Mouse (Mus musculus) testis, postnatal 14 days (tissue): ENCODE data around the gene Tmem8b.
A peak's percentile ranks its signal among the peaks of the same experiment; 100 is the strongest.

Experiments used
- DNase-seq: peaks from one replicate; pipeline ENCODE4 v3.0.0; 2021; ENCODE audit warnings: low spot score

The Tmem8b gene

DNA sequence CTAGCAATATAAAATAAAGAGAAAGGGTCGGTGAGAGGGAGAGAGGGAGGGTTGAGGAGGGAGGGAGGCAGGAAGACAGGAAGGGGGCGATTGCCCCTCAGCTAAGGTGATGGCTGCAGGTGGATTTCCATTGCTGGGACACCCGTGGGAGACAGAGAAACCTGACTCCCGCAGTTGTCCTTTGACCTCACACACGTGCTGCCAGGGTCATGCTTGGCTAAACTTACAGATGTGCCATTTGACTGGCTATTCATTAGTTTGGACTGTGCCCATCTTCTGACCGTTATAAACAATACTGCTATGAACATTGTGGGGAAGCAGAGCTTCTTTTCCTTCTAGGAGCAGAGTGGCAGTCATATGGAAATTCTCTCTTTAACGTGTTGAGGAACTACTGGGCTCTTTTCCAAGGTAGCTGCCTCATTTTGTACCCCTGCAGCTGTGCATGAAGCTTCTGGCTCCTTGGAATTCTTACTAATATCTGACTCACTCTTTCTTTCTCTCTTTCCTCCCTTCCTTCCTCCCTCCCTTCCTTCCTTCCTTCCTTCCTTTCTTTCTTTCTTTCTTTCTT, 45.0 kb downstream of the Tmem8b start:
- DNase-seq, result no peak

DNA sequence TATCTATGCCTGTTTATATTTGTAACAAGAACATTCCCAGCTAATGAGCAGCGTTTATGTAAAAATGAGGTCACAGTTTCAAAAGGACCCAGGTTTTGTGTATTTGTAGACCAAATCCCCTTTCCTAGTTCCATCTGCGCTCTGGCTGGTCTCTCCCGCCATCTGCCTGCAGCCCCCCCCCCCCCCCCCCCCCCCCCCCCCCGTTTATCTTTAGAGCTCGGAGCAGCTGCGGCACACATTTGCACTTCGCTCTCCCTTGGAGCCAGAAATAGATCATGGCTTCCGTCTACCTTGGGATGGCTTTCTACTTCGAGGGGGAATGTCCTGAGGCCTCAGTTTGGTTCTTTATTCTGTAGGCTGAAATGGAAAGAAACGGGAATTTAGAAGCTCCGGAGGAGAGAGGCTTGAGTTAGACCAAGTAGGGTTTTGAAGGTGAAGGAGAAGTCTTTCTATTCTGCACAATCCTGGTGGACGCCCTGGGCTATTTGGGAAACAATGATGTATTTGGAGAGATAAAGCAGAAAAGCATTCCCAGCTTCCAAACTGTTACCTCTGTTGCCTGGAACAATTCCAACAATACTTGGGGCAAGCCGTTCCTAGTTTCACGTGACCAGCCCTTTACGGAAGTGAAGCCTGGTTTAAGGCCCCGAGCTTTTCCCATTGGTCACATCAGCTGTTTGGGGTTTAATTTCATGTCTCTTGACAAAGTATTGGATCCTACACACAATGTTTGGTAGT, 51.9 kb downstream of the Tmem8b start:
- DNase-seq, result no peak

DNA sequence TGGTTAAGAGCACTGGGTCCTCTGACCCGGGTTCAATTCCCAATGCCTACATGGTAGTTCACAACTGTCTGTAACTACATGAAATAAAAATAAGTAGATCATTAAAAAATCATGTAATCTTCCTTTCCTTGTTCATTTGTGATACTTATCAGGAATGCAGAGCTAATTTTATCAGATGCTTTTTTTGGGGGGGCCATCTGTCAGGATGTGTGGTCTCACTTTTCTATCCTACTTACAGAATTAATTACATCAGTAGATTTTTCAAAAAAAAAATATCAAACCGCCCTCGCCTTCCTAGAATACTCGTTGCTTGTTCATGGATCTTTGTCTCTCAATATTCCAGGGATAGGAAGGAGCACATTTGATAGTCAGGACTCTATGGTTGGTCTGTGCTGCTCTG, 53.4 kb downstream of the Tmem8b start:
- no peak for DNase-seq

DNA sequence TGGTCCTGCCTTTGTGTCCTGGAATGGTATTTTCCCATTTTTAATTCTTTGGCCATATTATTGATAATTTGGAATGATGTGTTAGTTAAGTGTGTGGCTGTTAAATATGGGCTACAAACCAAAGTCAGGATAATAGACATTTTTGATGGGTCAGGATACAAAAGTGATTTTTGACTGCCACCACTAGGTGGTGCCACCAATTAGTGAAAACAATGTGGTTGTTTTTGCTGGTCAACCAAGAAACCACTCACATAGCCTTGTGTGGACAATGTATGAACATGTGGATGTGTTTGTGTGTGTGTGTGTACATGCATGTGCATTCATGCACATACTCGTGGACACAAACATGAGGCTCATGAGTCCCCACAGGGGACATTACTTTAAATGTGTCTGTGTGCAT, 56.0 kb downstream of the Tmem8b start:
- DNase-seq, result no peak

DNA sequence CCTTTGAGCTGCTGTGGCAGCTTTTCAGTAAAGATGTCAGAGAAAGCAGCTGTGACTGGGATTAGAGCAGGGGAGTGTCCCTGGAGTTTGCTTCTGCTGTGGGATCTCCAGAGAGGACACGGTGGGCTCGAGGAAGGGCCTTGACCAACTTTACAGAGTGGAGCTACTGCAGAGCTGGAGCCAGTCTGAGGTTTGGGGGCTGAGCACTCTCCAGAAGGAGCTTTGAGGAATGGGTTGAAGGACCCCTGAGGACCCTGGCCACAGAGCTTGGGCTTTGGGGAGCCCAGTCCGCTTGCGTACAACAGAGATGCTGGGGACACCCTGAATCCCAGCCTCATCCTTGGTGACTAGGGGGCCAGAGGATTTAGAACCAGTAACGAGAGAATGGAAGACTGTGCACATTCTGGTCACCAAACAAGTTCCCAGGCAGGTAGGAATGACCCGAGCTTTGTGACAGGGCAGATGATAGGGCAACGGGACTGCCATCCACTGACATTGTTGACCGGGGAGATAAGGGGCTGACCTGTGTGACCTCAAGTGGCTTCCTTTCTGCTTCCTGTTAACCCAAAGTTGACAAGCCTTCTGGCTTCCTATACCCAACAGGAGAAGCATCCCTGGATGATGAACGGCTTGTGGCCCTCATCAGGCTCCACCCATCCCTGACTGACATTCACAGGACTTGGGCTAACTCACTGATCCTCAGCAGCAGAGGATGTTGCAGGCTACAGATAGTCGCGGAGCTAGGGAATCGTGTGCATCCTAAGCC, 57.6 kb downstream of the Tmem8b start:
- no peak for DNase-seq

DNA sequence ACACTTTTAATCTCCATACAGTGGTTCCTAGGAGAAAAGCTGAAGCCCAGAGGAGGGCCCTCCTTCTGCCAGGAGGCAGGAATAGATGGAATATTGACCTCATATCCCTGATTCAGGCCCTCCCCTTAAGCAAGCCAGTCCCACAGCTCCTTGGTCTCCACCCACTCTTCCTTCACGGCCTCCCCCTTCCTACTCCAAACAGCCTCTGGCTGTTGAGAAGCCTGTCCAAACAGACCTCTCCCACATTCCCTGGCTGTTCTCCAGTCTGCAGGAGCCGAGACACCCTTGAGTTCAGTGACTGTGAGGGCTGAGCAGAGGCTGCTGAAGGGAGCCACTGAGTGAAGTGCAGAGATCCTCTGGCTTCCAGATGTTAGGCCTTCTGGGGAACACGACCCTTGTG, 58.2 kb downstream of the Tmem8b start, which contains the start of gene Hrct1:
TSS of gene Hrct1 (plus strand) at position 194 of the 400 bp plus-strand sequence.
- DNase-seq, result peak; percentile 79

DNA sequence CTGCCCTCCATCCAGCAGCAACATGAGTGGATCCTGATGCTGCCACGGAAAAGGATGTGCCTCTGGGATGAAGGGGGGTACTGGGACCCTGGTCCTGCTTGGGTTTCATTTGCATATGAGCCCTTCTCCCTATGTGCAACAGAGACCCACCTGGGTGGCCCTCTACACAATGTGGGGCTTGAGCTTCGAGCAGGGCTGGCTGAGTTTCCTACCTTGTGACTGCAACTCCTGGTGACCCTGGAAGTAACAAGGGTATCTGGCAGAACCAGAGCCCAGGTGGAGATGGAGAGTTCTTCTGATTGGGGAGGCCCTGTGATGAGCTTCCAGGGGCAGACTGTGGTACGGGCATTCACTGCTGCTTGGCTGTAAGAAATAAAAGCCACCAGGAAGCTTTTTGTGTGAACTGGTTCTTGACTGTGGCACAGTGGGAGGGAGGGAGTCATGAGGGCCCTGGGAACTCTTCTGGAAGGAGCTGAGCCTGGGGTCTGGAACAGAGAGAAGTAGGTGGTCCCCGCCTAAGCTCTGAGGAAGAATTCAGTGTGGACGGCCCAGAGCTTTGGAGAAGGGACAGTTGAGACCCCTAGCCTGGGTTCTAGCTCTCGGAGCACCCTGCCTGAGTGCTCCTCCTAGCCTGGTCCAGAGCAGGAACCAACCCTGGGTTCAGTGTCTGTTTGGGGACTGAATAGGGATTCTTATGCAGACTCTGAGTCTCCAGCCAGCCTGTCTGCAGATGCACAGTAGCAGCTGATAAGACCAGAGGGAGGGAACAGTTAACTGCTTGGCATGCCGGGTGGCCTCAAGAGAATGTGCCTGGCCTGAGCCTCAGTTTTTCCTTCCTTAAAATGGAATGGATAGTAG, 59.2 kb downstream of the Tmem8b start:
- DNase-seq, result no peak

DNA sequence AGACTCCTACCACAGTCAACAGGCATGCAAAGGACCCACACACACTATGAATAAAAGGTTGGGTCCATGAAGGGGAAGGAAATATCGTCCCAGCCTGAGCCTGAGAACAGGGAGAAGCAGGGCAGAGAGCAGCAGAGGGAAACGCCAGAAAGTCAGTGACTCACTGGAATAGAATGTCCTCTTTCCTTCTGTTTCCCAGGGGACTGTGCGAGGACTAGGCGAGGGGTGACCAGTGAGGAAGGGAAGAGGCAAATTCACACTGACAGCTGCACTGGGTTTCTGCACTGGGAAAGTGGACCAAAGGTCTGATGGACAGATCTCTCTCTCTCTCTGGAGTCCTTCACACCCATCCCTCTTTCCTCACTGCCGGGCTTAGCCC, 59.8 kb downstream of the Tmem8b start:
- no peak for DNase-seq

DNA sequence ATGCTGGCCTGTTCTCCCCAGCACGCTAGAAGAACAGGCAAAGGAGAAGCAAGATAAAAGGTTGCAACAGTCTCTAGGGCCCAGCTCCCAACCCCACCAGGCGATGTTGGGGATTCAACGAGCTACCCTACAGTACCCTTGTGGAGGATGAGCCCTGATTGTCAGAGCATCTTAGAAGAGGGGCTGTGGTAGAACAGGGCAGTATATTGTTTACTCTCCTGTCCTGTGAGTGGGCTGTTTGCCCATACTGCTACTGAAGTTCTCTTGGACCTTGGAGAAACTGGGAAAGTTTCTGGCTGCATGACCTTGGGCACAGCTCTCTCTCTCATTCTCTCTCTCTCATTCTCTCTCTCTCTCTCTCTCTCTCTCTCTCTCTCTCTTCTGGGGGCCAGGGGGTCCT, 60.4 kb downstream of the Tmem8b start:
- no peak for DNase-seq

DNA sequence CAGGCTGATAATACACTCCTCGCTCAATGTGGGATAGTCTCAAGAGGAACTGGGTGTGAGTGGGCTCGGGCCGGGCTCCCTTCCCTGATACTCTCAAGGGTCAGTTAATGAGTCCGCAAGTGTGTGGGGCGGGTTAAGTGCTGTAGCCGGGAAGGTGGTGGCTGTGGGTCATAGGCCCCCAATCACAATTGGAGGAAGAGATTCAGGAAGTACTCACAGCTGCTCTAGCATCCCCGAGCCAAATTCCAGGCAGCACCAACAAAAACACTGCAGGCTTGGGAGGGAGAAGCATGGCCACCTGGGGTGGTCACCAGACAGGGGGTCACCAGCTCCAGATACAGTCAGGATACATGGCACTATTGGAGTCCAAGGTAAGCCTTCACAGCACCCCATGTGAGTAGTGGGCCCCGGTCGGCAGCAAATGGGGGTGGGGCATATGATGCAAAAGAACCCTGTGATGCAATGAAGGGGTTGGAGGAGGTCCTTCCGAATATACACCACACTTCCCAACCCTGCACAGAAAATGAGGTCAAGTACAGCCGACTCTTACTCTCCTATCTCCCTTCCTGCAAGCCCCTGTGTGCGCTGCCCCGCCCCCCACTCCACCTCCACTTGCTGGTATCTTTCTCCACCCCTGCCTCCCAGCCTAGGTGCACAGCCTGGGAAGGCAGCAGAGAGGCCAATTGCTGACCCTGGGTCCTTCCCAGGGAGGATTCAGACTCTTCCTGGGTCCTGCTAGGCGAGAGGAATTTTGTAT, 61.2 kb downstream of the Tmem8b start, which contains the start of gene Spaar:
TSS of gene Spaar (plus strand) at position 241 of the 757 bp plus-strand sequence.
- no peak for DNase-seq

DNA sequence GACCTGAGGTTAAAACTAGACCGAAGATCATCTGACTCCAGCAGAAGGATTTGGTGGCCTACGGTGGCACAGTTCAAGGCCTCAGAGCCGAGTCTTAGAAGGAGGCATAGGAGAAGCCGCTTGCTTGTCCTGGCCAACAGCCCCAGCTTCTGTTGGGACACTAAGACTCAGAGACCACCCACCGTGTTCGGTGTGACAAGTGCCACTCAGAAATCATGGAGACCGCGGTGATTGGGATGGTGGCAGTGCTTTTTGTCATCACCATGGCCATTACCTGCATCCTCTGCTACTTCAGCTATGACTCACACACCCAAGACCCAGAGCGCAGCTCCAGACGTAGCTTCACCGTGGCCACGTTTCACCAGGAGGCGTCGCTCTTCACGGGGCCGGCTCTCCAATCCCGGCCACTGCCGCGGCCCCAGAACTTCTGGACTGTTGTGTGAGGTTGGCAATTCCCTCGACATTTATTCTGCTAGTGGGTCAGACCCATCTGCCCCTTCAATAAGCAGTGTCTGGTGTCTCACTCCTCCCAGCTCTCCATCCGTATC, 62.1 kb downstream of the Tmem8b start:
- DNase-seq, result no peak

DNA sequence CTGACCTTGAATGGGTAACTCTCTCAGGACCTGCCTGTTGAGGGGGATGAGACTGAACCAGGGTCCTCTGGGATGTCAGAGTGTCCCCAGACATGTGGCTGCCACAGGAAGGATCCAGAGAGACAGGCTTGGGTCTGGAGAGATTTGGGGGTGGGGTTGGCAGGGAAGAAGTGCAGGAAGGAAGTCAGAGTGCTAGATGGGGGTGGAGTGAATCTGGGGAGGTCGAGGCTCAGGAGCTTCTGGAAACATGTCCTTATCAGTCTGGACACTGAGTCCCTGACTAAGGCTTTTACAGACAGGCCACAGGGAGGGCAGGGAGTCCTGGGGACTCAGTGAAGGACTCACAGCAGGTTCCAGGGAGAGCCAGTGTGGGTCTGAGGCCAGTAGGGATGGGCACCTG, 63.4 kb downstream of the Tmem8b start:
- no peak for DNase-seq

DNA sequence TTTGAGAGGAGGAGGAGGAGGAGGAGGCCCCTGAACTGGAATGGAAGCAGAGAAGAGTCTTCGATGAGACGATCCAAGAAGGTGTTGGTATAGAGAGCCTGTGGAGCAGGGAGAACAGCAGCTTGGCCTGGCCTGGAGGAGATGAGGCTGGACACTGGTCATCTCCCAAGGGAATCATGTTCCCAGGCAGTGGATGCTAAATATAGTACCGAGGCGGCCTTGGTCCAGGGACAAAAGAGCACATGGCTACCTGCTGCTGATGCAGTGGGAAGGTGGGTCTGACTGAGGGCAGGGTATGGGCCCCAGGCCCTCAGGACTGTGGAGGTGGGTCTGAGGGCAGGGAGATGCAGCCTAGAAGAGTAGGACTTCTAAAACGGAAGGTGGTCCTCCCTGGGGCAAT, 64.4 kb downstream of the Tmem8b start:
- no peak for DNase-seq

DNA sequence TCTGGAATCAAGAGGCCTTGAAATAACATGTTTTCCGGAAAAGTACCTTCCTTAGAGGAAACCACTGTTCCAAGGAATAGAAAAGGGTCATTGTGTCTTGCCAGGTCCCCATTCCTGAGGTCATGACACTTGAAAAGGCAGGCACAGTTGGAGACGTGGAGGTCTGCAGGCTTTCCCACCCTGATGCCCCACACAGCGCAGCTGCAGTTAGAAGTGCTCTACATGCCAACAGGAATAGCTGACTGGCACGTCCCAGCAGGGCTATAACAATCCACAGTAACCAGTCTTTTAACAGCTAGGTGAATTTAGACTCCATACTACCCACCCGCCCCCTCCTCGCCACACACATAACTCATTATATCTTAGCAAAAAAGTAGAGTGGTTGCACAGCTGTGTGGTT, 68.4 kb downstream of the Tmem8b start:
- no peak for DNase-seq

DNA sequence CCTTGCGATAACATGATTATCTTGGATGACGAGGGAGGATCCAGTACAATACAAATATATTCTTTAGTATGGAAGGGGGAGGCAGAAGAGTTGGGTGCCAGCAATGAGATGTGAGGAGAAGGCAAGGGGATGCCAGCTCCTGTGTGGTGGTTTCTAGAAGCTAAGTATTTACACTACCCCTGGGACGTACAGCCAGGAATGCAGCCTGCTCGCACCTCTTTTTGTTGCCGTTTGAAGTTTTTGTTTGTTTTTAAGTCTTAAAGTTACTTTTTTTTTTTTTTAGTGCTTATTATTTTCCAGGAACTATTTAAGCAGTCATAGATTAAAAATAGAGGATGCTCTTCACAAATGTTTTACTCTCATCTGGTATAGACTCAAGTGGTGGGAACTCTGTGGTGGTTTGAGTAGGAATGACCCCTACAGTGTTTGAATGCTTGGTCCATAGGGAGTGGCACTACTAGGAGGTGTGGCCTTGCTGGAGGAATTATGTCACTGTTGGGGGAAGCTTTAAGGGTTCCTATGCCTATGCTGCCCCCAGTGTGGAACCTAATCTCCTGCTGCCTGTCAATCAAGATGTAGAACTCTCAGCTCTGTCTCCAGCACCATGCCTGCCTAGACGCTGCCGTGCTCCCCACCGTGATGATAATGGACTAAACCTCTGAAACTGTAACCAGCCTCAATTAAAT, 70.4 kb downstream of the Tmem8b start:
- no peak for DNase-seq

DNA sequence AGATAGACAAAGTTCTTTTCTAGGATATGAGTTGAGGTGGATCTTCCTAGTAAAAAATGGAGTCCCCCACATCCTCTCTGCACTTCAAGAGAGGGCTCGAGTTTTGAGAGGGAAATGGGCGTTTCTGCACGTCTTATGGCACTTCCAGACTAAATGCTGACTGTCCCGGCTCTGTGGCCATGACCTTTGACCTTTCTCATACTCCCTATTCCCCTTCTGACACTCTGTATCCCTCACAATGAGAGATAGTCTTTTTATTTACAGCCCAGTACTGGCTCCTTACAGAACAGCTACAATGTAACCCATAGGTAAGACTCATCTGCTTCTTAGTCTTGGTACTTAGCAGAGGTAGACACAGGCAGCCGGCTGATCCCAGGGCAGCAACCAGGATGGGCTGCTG, 72.8 kb downstream of the Tmem8b start:
- peak; percentile 72 for DNase-seq
